11 mouse cellular contexts compared by ENCODE assay signal in the genomic region with DNA sequence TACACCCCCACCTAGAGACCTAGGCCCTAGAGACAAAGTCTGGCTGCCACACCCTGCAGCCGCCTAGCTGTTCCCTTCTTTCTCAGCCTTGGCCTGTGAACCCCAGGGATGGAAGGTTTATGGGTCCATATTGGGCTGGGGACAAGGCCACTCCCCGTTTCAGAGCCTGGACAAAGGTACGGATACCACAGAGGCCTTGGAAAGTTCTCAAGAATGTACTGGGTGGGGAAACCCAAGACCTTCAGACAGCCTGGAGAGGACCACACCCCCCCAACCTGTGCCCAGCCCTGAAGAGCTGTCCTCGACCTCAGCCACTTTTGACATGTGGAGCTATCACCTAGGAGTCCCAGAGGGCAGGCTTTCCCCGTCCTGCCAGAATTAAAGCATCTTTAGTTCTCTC.
"Had no signal": no experiment of that assay in that cellular context is flagged by ENCODE, and none has a peak within 500 bp of the region (broad histone marks: within the 10 kb centered on the region; RNA-seq: fewer than 3 reads in every experiment).

No protein-coding gene starts in this region.

- H3K4me2 ChIP-seq: kidney, embryonic 15.5 days; limb, embryonic 15.5 days; liver, embryonic 12.5 days; lung, embryonic 15.5 days; neural tube, embryonic 12.5 days had no signal

- H3K9ac ChIP-seq: kidney, embryonic 15.5 days; limb, embryonic 15.5 days; liver, embryonic 12.5 days; lung, embryonic 15.5 days; neural tube, embryonic 12.5 days had no signal

- ATAC-seq: liver, embryonic 12.5 days had no signal

- H3K4me3 ChIP-seq: kidney, embryonic 15.5 days; limb, embryonic 15.5 days; liver, embryonic 12.5 days; lung, embryonic 15.5 days; midbrain, embryonic 10.5 days; neural tube, embryonic 12.5 days had no signal

- H3K27me3 ChIP-seq: kidney, embryonic 15.5 days; limb, embryonic 15.5 days; liver, embryonic 12.5 days; lung, embryonic 15.5 days; neural tube, embryonic 12.5 days had no signal

- H3K36me3 ChIP-seq: kidney, embryonic 15.5 days; limb, embryonic 15.5 days; liver, embryonic 12.5 days; lung, embryonic 15.5 days; midbrain, embryonic 10.5 days; neural tube, embryonic 12.5 days had no signal

- DNase-seq: kidney, postnatal 14 days; layer of hippocampus, postnatal 36 days; midbrain, embryonic 14.5 days; right cerebral cortex, postnatal 14 days; thymus, postnatal 36 days had no signal

- H3K27ac ChIP-seq: kidney, embryonic 15.5 days; limb, embryonic 15.5 days; lung, embryonic 15.5 days; midbrain, embryonic 10.5 days; neural tube, embryonic 12.5 days had no signal

- H3K9me3 ChIP-seq: kidney, embryonic 15.5 days; limb, embryonic 15.5 days; lung, embryonic 15.5 days; neural tube, embryonic 12.5 days had no signal
